Mouse (Mus musculus): ENCODE measurements at regions not wholly inside any gene's neighbourhood (a gene's known extent, or its start where the extent isn't known, plus 50 kb on each side); places are given as distances from the start of the nearest gene placed in this dataset.
A peak's percentile ranks its signal among the peaks of the same experiment; 100 is the strongest.

GRCm38 (mm10) chr15:51720873-51721308 lies 2163.8 kb upstream of the Gm7489 start:
- H3K4me1 ChIP-seq (replicated peaks; ENCODE audit: control insufficient read depth, insufficient read depth, low read length), result peaks cover 7% of the 10 kb centered on the region; the same call in 1 of the 2 replicates
- ATAC-seq (replicated peaks; ENCODE audit: low FRiP score), result peak; percentile 86
- DNase-seq (ENCODE audit: low spot score), result peak; percentile 57
- no peak overlapping the region for H3K27ac ChIP-seq (ENCODE audit: low read depth, low read length)
- no peak overlapping the region for H3K4me2 ChIP-seq (ENCODE audit: low read depth, low read length, severe bottlenecking)
- WGBS, result 4% methylated on average over 9 of the region's 9 CpGs
- no peaks in the 10 kb centered on the region for H3K9me3 ChIP-seq (ENCODE audit: control insufficient read depth, low read length)
- no peak overlapping the region for H3K4me3 ChIP-seq (ENCODE audit: low read depth, low read length)
- no peak overlapping the region for H3K9ac ChIP-seq (ENCODE audit: low read length)
- H3K36me3 ChIP-seq (ENCODE audit: control insufficient read depth, insufficient read depth, low read length), result no peaks in the 10 kb centered on the region
- H3K27me3 ChIP-seq (ENCODE audit: control insufficient read depth, insufficient read depth, low read length), result no peaks in the 10 kb centered on the region

GRCm38 (mm10) chr15:51721363-51721762 lies 2163.3 kb upstream of the Gm7489 start:
- Histone ChIP-seq H3K9ac (ENCODE audit: low read length) (no peak overlapping the region), H3K9me3 (ENCODE audit: control insufficient read depth, low read length) (no peaks in the 10 kb centered on the region), H3K36me3 (ENCODE audit: control insufficient read depth, insufficient read depth, low read length) (no peaks in the 10 kb centered on the region), H3K4me2 (ENCODE audit: low read depth, low read length, severe bottlenecking) (no peak overlapping the region), H3K4me3 (ENCODE audit: low read depth, low read length) (no peak overlapping the region), H3K27ac (ENCODE audit: low read depth, low read length) (no peak overlapping the region), H3K27me3 (ENCODE audit: control insufficient read depth, insufficient read depth, low read length) (no peaks in the 10 kb centered on the region), H3K4me1 (replicated peaks; ENCODE audit: control insufficient read depth, insufficient read depth, low read length) (peaks cover 7% of the 10 kb centered on the region; the same call in 1 of the 2 replicates)
- no peak for DNase-seq (ENCODE audit: low spot score)
- ATAC-seq (replicated peaks; ENCODE audit: low FRiP score), result no peak
- 61% methylated on average over 5 of the region's 5 CpGs for WGBS

- Histone ChIP-seq H3K27ac (ENCODE audit: low read depth, low read length) (no peak overlapping the region), H3K4me2 (ENCODE audit: low read depth, low read length, severe bottlenecking) (no peak overlapping the region), H3K27me3 (ENCODE audit: control insufficient read depth, insufficient read depth, low read length) (no peaks in the 10 kb centered on the region), H3K9ac (ENCODE audit: low read length) (no peak overlapping the region), H3K9me3 (ENCODE audit: control insufficient read depth, low read length) (no peaks in the 10 kb centered on the region), H3K36me3 (ENCODE audit: control insufficient read depth, insufficient read depth, low read length) (no peaks in the 10 kb centered on the region), H3K4me1 (replicated peaks; ENCODE audit: control insufficient read depth, insufficient read depth, low read length) (peaks cover 7% of the 10 kb centered on the region; the same call in 1 of the 2 replicates), H3K4me3 (ENCODE audit: low read depth, low read length) (no peak overlapping the region)
- ATAC-seq (replicated peaks; ENCODE audit: low FRiP score) (no peak), DNase-seq (ENCODE audit: low spot score) (no peak)
- WGBS, result 69% methylated on average over 7 of the region's 7 CpGs
These were observed 2160.6 kb upstream of the Gm7489 start for GRCm38 (mm10) chr15:51724127-51724526.

- 90% methylated on average over 3 of the region's 3 CpGs for WGBS
- DNase-seq (ENCODE audit: low spot score) (no peak), ATAC-seq (replicated peaks; ENCODE audit: low FRiP score) (no peak)
- no peak overlapping the region for H3K4me3 ChIP-seq (ENCODE audit: low read depth, low read length)
- H3K27ac ChIP-seq (ENCODE audit: low read depth, low read length), result no peak overlapping the region
- H3K9ac ChIP-seq (ENCODE audit: low read length), result no peak overlapping the region
- H3K27me3 ChIP-seq (ENCODE audit: control insufficient read depth, insufficient read depth, low read length), result no peaks in the 10 kb centered on the region
- H3K36me3 ChIP-seq (ENCODE audit: control insufficient read depth, insufficient read depth, low read length), result no peaks in the 10 kb centered on the region
- no peak overlapping the region for H3K4me2 ChIP-seq (ENCODE audit: low read depth, low read length, severe bottlenecking)
- H3K4me1 ChIP-seq (replicated peaks; ENCODE audit: control insufficient read depth, insufficient read depth, low read length), result peaks cover 6% of the 10 kb centered on the region; the same call in 1 of the 2 replicates
- no peaks in the 10 kb centered on the region for H3K9me3 ChIP-seq (ENCODE audit: control insufficient read depth, low read length)
These were observed 2159.2 kb upstream of the Gm7489 start for GRCm38 (mm10) chr15:51725457-51725856.

- Histone ChIP-seq H3K4me1 (replicated peaks; ENCODE audit: control insufficient read depth, insufficient read depth, low read length) (no peaks in the 10 kb centered on the region), H3K9ac (ENCODE audit: low read length) (no peak overlapping the region), H3K27ac (ENCODE audit: low read depth, low read length) (no peak overlapping the region), H3K4me3 (ENCODE audit: low read depth, low read length) (no peak overlapping the region), H3K4me2 (ENCODE audit: low read depth, low read length, severe bottlenecking) (no peak overlapping the region), H3K27me3 (ENCODE audit: control insufficient read depth, insufficient read depth, low read length) (no peaks in the 10 kb centered on the region), H3K9me3 (ENCODE audit: control insufficient read depth, low read length) (no peaks in the 10 kb centered on the region), H3K36me3 (ENCODE audit: control insufficient read depth, insufficient read depth, low read length) (no peaks in the 10 kb centered on the region)
- ATAC-seq (replicated peaks; ENCODE audit: low FRiP score), result no peak
- no peak for DNase-seq (ENCODE audit: low spot score)
- 85% methylated on average over 10 of the region's 10 CpGs for whole genome bisulfite sequencing
These were observed 2154.6 kb upstream of the Gm7489 start for GRCm38 (mm10) chr15:51730106-51730505.

- Histone ChIP-seq H3K4me2 (ENCODE audit: low read depth, low read length, severe bottlenecking) (no peak overlapping the region), H3K9me3 (ENCODE audit: control insufficient read depth, low read length) (no peaks in the 10 kb centered on the region), H3K4me3 (ENCODE audit: low read depth, low read length) (no peak overlapping the region), H3K27me3 (ENCODE audit: control insufficient read depth, insufficient read depth, low read length) (no peaks in the 10 kb centered on the region), H3K27ac (ENCODE audit: low read depth, low read length) (no peak overlapping the region), H3K9ac (ENCODE audit: low read length) (no peak overlapping the region), H3K36me3 (ENCODE audit: control insufficient read depth, insufficient read depth, low read length) (no peaks in the 10 kb centered on the region), H3K4me1 (replicated peaks; ENCODE audit: control insufficient read depth, insufficient read depth, low read length) (no peaks in the 10 kb centered on the region)
- 78% methylated on average over 12 of the region's 12 CpGs for WGBS
- ATAC-seq (replicated peaks; ENCODE audit: low FRiP score) (no peak), DNase-seq (ENCODE audit: low spot score) (no peak)
These were observed 2153.8 kb upstream of the Gm7489 start for GRCm38 (mm10) chr15:51730805-51731412.

GRCm38 (mm10) chr15:51734194-51734593 lies 2150.5 kb upstream of the Gm7489 start:
- H3K36me3 ChIP-seq (ENCODE audit: control insufficient read depth, insufficient read depth, low read length), result no peaks in the 10 kb centered on the region
- 91% methylated on average over 1 of the region's 1 CpGs for WGBS
- H3K4me2 ChIP-seq (ENCODE audit: low read depth, low read length, severe bottlenecking), result no peak overlapping the region
- H3K9ac ChIP-seq (ENCODE audit: low read length), result no peak overlapping the region
- DNase-seq (ENCODE audit: low spot score), result no peak
- no peak for ATAC-seq (replicated peaks; ENCODE audit: low FRiP score)
- H3K9me3 ChIP-seq (ENCODE audit: control insufficient read depth, low read length), result no peaks in the 10 kb centered on the region
- no peak overlapping the region for H3K27ac ChIP-seq (ENCODE audit: low read depth, low read length)
- H3K4me1 ChIP-seq (replicated peaks; ENCODE audit: control insufficient read depth, insufficient read depth, low read length), result no peaks in the 10 kb centered on the region
- H3K4me3 ChIP-seq (ENCODE audit: low read depth, low read length), result no peak overlapping the region
- no peaks in the 10 kb centered on the region for H3K27me3 ChIP-seq (ENCODE audit: control insufficient read depth, insufficient read depth, low read length)

Data from forebrain, embryonic 11.5 days (tissue).